Mouse (Mus musculus): ENCODE data around the gene Sbds. TPM values are rescaled to one million over a fixed set of nuclear protein-coding genes. Genes with fewer than 3 reads are reported as not detected.

Gene Sbds
- polyA plus RNA-seq, 1 experiment = not detected

DNA sequence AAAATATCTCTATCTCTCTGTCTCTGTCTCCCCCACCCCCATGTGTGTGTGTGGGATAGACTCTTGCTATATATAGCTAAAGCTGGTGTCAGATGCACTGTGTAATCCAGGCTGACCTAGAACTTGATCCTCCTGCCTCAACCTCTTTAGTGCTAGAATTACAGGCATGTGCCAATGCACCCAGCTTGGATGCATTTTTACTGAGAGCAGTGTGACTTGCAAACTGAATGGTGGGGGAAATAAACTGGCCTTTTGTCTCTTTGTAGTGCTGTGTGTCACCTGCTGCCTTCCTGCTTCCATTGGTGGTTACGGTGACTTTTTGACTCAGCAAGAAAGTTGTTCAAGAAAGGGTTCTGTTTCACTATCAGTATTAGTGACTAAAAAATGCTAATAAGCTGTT lies 59.0 kb downstream of the Sbds start:
- no peak overlapping the region for H3K4me3 ChIP-seq (ENCODE audit: insufficient read depth, low read depth, low read length)
- 53% methylated on average over 1 of the region's 1 CpGs for WGBS
- no peaks in the 10 kb centered on the region for H3K4me1 ChIP-seq (ENCODE audit: control insufficient read depth, insufficient read depth, low read length)
- H3K27ac ChIP-seq (ENCODE audit: insufficient read depth, low read depth, low read length) = no peak overlapping the region
- TF ChIP-seq CTCF (IDR thresholded peaks at IDR 0.05; ENCODE audit: insufficient read depth, low read depth, low read length) (no peak), POLR2A (IDR thresholded peaks at IDR 0.05; ENCODE audit: insufficient read depth, low read depth, low read length) (no peak)

Other genes with a start within 250 kb of the Sbds start
- not detected in 2 replicates for gene Asl, start 226.3 kb downstream of the Sbds start, polyA plus RNA-seq (2012; ENCODE audit: insufficient read depth, insufficient read length, low replicate concordance, missing spikeins)
- not detected in 2 replicates for gene Crcp, start 226.2 kb downstream of the Sbds start, polyA plus RNA-seq (2012; ENCODE audit: insufficient read depth, insufficient read length, low replicate concordance, missing spikeins)
- gene Tpst1, start 182.2 kb downstream of the Sbds start, polyA plus RNA-seq (2012; ENCODE audit: insufficient read depth, insufficient read length, low replicate concordance, missing spikeins) = not detected in 2 replicates
- not detected in 2 replicates for gene Kctd7, start 110.7 kb downstream of the Sbds start, polyA plus RNA-seq (2012; ENCODE audit: insufficient read depth, insufficient read length, low replicate concordance, missing spikeins)
- not detected in 2 replicates for gene Rabgef1, start 83.7 kb downstream of the Sbds start, polyA plus RNA-seq (2012; ENCODE audit: insufficient read depth, insufficient read length, low replicate concordance, missing spikeins)
- not detected in 2 replicates for gene Tmem248, start 38.4 kb downstream of the Sbds start, polyA plus RNA-seq (2012; ENCODE audit: insufficient read depth, insufficient read length, low replicate concordance, missing spikeins)
- gene Tyw1, start 89 bp upstream of the Sbds start, polyA plus RNA-seq (2012; ENCODE audit: insufficient read depth, insufficient read length, low replicate concordance, missing spikeins) = not detected in 2 replicates
- not detected in 2 replicates for gene Caln1, start 113.9 kb upstream of the Sbds start, polyA plus RNA-seq (2012; ENCODE audit: insufficient read depth, insufficient read length, low replicate concordance, missing spikeins)
- not detected in 2 replicates for gene A330070K13Rik, start 129.1 kb upstream of the Sbds start, polyA plus RNA-seq (2012; ENCODE audit: insufficient read depth, insufficient read length, low replicate concordance, missing spikeins)

Measured in olfactory bulb, adult 2 months (tissue).